Mouse (Mus musculus) hindbrain, embryonic 10.5 days (tissue): ENCODE measurements at regions not wholly inside any gene's neighbourhood (a gene's known extent, or its start where the extent isn't known, plus 50 kb on each side); places are given as distances from the start of the nearest gene placed in this dataset.

Experiments
- DNase-seq: peaks from one replicate; pipeline ENCODE4 v3.0.0-alpha.2; 2017; ENCODE audit warnings: low spot score
- H3K27ac ChIP-seq: fragments of 300-500 bp; sonication (generic); 2 replicates; pipeline ENCODE4 v1.5.1; 2016; ENCODE audit warnings: mild to moderate bottlenecking, moderate library complexity
- H3K27me3 ChIP-seq: fragments of 300-500 bp; sonication (generic); 2 replicates; pipeline ENCODE4 v1.6.1; 2016; ENCODE audit warnings: mild to moderate bottlenecking; ENCODE audit not compliant: poor library complexity, insufficient read depth, severe bottlenecking
- H3K36me3 ChIP-seq: fragments of 300-500 bp; sonication (generic); 2 replicates; pipeline ENCODE4 v1.6.1; 2016; ENCODE audit warnings: mild to moderate bottlenecking, moderate library complexity
- H3K4me1 ChIP-seq: fragments of 300-500 bp; sonication (generic); replicated peaks from 2 replicates; pipeline ENCODE4 v1.6.1; 2016; ENCODE audit warnings: mild to moderate bottlenecking
- H3K4me3 ChIP-seq: fragments of 300-500 bp; sonication (generic); 2 replicates; pipeline ENCODE4 v1.5.1; 2016; ENCODE audit warnings: mild to moderate bottlenecking, moderate library complexity
- H3K9me3 ChIP-seq: fragments of 300-500 bp; sonication (generic); 2 replicates; pipeline ENCODE4 v1.6.1; 2016; ENCODE audit warnings: mild to moderate bottlenecking, moderate library complexity
- WGBS: fragments of 180-500 bp; shearing (Covaris S2); methylation state at CpG from one replicate; pipeline ENCODE4 v1.1.7; 2016; 5-methylcytosine and 5-hydroxymethylcytosine counted together

DNA sequence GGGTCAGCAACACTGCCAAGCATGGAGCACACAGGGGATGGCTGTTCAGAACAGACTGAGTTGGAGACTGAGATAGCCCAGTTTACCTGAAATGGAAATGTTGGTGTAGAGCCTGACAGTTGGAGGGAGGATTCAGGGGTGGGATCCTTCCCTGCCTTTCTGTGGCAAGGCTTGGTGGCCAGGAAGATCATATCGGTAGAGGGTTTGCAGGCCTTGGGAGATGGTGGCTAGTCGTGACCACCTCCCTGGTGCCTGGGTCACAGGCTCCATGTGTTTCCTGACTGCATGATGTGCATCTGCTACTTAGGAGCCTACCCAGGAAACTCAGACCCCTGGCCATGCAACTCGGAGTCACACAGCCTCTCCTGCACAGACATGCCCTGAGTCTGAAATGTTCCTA, 136.3 kb upstream of the Med13l start:
- Histone ChIP-seq H3K27ac (peak overlapping the region; percentile 43; the same call in 1 of the 2 replicates), H3K4me3 (no peak overlapping the region), H3K9me3 (no peaks in the 10 kb centered on the region), H3K27me3 (peaks cover 15% of the 10 kb centered on the region), H3K36me3 (no peaks in the 10 kb centered on the region), H3K4me1 (peaks cover 30% of the 10 kb centered on the region)
- DNase-seq: no peak
- 78% methylated on average over 3 of the region's 3 CpGs for WGBS

DNA sequence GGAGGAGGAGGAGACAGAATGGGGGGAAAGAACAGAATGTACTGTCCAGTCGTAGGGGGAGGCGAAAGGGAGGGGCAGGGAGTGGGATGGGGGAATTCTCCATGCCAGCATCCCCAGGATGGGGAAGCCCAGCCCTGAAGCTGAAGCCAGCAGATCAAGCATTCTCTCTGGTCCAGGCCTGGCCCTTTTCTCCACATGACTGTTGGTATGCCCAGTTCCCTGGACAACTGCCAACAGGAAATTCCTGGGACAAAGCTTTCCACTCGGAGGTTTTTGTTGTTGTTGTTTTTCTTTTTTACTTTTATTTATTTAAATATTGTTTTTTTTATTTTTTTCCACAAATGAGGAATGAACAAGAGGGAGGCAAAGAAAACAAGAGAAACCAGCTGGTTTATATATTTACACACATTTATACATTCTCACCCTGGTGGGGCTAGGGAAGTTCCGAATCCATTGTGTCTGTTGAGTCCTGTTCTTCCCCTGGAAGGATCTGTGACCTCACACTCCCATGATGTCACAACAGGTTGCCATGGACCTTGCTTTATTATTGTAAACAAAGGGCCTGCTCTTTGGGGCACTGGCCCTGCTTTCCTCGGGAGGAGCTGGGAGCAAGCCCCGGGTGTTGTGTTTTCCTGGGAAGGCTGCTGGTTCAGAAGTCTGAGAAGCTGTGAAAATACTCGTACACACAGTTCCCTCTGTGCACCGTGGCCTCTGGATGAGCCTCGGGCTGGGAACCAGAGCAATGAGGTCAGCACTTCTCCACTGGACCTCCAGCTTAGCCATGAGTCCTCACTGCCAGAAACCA, 135.5 kb upstream of the Med13l start:
- peak; percentile 52 for DNase-seq
- Histone ChIP-seq H3K36me3 (no peaks in the 10 kb centered on the region), H3K4me3 (no peak overlapping the region), H3K27ac (0 out of 2 replicates have a peak overlapping the region, but pooled peaks have one; percentile 45), H3K27me3 (peaks cover 15% of the 10 kb centered on the region), H3K9me3 (no peaks in the 10 kb centered on the region), H3K4me1 (peaks cover 30% of the 10 kb centered on the region)
- WGBS: 49% methylated on average over 9 of the region's 9 CpGs

DNA sequence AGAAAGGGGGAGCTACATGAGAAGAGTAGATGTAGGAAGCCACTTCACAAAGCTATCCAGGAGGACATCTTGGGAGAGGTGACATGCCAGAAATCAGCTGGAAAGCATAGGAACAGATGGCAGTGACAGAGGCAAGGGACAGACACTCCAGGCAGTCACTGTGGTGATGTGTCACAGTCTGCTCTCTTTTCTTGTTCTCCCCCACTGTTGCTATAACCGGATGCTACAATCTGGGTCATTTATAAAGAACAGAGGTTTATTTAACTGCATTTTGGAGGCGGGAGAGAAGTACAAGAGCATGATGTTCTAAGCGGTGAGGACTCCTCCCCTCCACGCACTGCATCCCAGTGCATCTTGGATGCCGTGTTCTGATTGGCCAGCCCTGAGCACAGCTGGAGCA, 133.8 kb upstream of the Med13l start:
- H3K36me3 ChIP-seq: no peaks in the 10 kb centered on the region
- H3K27me3 ChIP-seq: peaks cover 15% of the 10 kb centered on the region
- WGBS: 59% methylated on average over 5 of the region's 5 CpGs
- H3K4me3 ChIP-seq: no peak overlapping the region
- H3K4me1 ChIP-seq: peaks cover 29% of the 10 kb centered on the region
- DNase-seq: no peak
- H3K9me3 ChIP-seq: 0 out of 2 replicates have a peak, but pooled peaks cover 2% of the 10 kb centered on the region
- H3K27ac ChIP-seq: no peak overlapping the region

DNA sequence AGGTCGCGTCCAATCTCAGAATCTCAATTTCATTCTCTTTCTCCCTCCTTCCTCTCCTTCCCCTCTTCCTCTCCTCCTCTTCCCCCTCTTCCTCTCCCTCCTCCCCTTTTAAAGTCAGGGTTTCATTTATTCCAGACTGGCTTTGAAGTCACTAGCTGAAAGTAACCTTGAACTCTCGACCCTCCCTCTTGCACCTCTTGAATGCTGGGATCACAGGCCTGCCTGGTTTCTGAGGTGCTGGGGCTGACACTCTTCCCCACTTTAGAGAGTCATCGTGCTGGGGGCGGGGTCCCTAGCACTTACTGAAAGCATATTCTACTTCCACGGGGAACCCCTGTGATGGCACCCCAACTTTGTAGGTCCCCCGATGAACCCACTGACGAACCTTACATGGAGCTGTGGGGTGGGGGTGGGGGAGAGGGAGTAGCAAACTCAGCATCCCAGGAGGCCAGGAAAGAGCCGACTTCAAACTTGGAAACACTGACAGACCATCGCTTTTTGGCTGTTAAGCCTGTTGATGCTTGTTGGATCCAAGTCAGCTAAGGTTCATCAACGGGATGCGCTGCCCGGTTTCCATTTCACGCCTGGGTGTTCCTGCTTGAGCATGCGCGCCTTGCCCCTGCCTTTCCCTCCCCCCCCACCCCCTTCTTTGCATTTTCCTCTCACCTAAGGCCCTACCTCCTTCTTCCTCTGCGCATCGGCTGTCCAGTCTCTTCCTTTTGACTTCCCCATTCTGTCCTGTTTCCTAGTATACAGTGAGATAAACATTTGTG, 132.0 kb upstream of the Med13l start:
- Histone ChIP-seq H3K4me3 (no peak overlapping the region), H3K27ac (no peak overlapping the region), H3K9me3 (0 out of 2 replicates have a peak, but pooled peaks cover 2% of the 10 kb centered on the region), H3K36me3 (no peaks in the 10 kb centered on the region), H3K4me1 (peaks cover 15% of the 10 kb centered on the region), H3K27me3 (peaks cover 15% of the 10 kb centered on the region)
- no peak for DNase-seq
- WGBS: 83% methylated on average over 18 of the region's 18 CpGs

DNA sequence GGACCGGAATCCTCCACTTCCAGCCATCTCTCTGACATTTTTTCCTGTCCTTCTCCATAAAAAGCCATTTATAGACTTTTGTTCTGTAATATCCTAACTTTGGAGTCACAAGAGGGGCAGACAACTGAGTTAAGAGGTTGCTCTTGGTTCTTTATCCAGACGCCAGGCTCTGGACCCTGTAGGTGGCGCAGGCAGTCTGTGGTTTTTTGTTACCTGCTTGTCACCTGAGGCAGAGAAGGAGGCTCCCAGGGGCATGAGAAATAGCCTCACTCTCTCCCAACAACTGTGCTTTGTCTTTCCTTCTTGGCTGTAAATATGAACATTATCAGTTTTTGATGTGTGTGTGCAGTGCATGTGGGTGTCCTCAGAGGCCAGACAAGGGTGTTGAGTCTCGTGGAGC, 126.9 kb upstream of the Med13l start:
- no peaks in the 10 kb centered on the region for H3K36me3 ChIP-seq
- peaks cover 35% of the 10 kb centered on the region for H3K4me1 ChIP-seq
- no peak overlapping the region for H3K27ac ChIP-seq
- peaks cover 53% of the 10 kb centered on the region for H3K27me3 ChIP-seq
- 66% methylated on average over 4 of the region's 4 CpGs for WGBS
- no peak overlapping the region for H3K4me3 ChIP-seq
- 0 out of 2 replicates have a peak, but pooled peaks cover 2% of the 10 kb centered on the region for H3K9me3 ChIP-seq
- DNase-seq: no peak

DNA sequence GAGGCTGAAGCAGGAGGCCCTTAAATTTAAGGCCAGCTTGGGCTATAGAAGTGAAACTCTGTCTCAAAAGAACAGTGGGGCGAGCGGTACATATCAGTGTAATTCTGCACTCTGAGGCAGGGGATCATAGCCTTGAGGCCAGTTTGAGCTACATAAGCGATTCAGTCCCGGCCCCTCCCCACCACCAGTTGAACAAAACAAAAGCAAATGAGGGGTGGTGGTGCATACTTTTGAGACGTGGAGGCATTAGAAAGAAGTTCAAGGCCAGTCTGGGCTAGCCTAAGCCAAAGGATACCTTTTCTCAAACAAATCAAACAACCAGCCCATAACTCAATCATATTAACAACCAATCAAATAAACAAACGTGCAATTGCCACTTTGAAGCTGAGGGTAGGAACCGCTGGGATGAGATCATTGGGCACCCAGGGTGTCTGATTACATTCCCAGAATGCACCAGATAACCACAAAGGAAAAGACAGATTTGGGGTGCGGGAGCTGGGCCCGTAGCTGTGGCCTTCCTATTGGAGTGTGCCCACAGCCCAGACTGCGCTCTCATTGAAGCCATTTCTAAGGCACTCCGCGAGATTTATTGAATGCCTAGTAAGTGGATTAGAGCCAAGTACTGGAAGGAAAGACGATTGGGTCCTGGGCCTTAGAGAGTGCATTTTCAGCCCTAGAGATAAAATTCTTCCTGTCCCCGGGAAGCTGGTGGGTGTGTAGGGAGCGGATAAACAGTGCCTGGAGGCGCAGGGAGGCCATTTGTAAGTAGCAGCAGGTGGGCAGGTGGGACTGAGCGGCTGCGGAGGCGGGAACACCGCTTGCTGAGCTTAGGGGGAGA, 125.5 kb upstream of the Med13l start:
- WGBS: 15% methylated on average over 20 of the region's 20 CpGs
- Histone ChIP-seq H3K4me3 (no peak overlapping the region), H3K27me3 (peaks cover 60% of the 10 kb centered on the region), H3K27ac (no peak overlapping the region), H3K36me3 (no peaks in the 10 kb centered on the region), H3K9me3 (0 out of 2 replicates have a peak, but pooled peaks cover 2% of the 10 kb centered on the region), H3K4me1 (peaks cover 35% of the 10 kb centered on the region)
- DNase-seq: no peak

DNA sequence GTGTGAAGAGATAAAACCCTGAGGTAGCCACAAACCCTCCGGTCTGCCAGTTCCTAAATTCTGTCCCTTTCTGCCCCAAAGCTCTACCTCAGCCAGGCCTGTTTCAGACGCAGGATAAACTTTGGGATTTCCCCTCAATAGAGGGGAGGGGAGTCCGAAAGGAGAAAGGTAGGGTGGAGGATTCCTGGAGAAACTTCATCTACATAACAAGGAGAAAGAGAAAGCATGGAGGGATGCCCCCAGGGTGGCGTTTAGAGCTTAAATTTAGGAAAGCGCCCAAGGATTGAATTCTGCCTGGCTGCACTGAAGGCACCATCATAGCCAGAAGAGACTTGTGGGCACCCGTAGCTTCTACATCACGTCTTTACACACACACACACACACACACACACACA, 124.9 kb upstream of the Med13l start:
- Histone ChIP-seq H3K4me3 (no peak overlapping the region), H3K27me3 (peaks cover 60% of the 10 kb centered on the region), H3K4me1 (peaks cover 35% of the 10 kb centered on the region), H3K36me3 (no peaks in the 10 kb centered on the region), H3K27ac (no peak overlapping the region), H3K9me3 (0 out of 2 replicates have a peak, but pooled peaks cover 2% of the 10 kb centered on the region)
- no peak for DNase-seq
- WGBS: 17% methylated on average over 7 of the region's 7 CpGs

DNA sequence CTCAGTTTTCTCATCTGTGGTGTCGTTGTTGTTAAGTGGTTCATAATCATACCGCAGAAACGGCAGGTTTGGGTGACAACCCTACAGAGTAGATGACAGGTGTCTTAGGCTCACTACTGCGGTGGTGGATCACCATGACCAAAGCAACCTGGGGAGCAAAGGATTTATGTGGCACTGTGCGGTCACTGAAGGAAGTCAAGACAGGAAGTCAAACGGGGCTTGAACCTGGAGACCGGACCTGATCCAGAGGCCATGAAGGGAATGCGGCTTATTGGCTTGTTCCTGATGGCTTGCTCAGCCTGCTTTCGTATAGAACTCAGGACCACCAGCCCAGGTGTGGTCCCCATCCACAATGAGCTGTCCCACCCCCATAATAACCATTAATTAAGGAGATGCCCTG, 124.4 kb upstream of the Med13l start:
- WGBS: 14% methylated on average over 9 of the region's 9 CpGs
- Histone ChIP-seq H3K27me3 (peaks cover 60% of the 10 kb centered on the region), H3K27ac (no peak overlapping the region), H3K9me3 (0 out of 2 replicates have a peak, but pooled peaks cover 2% of the 10 kb centered on the region), H3K36me3 (no peaks in the 10 kb centered on the region), H3K4me3 (no peak overlapping the region), H3K4me1 (peaks cover 35% of the 10 kb centered on the region)
- DNase-seq: no peak

DNA sequence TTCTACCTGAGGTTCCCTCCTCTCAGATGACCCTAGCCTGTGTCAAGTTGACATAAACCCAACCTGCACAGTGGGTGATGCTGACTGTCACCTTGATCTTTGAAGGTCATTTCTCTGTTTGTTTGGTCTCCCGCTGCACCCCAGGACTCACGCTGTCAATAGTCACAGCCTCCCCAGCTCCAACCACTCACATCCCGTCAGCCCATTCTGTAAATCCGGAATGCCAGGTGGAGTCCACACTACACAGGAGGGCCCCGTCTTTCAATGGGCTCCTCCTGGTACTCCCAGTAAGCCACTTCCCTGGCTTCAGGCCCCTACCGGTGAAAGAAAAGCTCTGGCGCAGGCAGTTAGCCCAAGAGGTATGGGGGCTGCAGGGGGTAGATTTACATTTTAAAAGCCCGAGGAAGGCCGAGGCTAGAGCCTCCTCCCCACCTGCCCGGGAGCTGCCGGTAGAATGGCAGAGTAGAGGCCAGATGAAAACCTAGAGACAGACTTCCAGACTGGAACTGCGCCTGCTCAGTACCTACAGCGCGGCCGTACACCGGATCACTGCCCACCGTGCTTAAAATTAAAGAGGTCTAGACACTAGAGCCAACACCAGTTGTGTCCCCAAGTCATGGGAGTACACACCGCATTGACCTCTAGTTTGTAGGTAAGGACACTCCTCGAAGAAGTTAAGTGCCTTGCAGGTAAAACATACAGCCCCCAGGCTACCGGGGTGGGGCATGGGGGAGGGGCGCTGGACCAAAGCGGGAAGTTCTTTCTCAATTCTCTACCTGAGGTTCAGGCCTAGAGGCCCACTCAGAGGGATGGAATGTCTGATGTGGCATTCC, 123.8 kb upstream of the Med13l start:
- no peak for DNase-seq
- Histone ChIP-seq H3K9me3 (no peaks in the 10 kb centered on the region), H3K27ac (no peak overlapping the region), H3K36me3 (no peaks in the 10 kb centered on the region), H3K4me3 (peak overlapping the region; percentile 29), H3K27me3 (peaks cover 60% of the 10 kb centered on the region), H3K4me1 (peaks cover 35% of the 10 kb centered on the region)
- 3% methylated on average over 22 of the region's 22 CpGs for WGBS

DNA sequence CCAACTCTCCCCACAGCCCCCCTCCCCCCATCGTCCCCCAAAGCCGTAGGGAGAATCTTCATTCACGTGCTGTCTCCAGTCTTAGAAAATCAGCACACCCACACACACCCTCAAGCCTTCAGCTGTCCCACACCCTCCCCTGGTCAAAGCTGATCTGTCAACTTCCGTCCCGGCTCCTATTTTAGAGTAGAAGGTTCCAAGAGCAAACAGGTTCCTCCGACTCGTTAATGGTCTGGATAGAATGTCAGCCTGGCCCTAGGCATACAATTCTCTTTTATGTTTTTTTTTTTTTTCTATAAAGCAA, 123.2 kb upstream of the Med13l start:
- H3K4me3 ChIP-seq: peak overlapping the region; percentile 29
- WGBS: 14% methylated on average over 7 of the region's 7 CpGs
- peaks cover 60% of the 10 kb centered on the region for H3K27me3 ChIP-seq

DNA sequence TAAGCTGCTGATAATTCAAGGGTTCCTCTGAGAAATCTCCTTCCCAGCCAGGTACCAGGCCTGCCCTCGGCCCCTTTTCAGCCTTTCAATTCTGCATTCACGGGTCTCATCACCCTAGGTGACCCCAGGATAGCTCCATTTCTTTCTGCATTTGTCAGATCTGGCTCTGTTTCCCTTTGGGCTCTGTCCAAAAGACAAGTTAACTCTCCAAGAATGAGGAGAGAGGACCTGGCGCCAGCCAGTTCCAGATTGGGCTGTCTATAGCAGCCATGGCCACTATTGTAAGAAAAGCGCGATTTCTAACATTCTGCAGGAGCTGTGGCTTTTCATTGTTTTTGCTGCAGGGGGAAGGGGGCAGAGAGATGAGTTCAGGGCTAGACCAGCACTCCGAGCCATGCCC, 122.5 kb upstream of the Med13l start:
- Histone ChIP-seq H3K4me3 (no peak overlapping the region), H3K4me1 (peaks cover 35% of the 10 kb centered on the region), H3K36me3 (no peaks in the 10 kb centered on the region), H3K9me3 (no peaks in the 10 kb centered on the region), H3K27me3 (peaks cover 60% of the 10 kb centered on the region), H3K27ac (no peak overlapping the region)
- DNase-seq: no peak
- 31% methylated on average over 6 of the region's 6 CpGs for WGBS

More for the DNA sequence above, 123.2 kb upstream of the Med13l start:
- DNase-seq: no peak
- Histone ChIP-seq H3K4me1 (peaks cover 35% of the 10 kb centered on the region), H3K27ac (no peak overlapping the region), H3K9me3 (no peaks in the 10 kb centered on the region), H3K36me3 (no peaks in the 10 kb centered on the region)
